Mouse (Mus musculus): ENCODE results near the gene Srm. TPM values are rescaled to one million over a fixed set of nuclear protein-coding genes. Genes with fewer than 3 reads are reported as not detected.
A peak's percentile ranks its signal among the peaks of the same experiment; 100 is the strongest.

Gene Srm
- 165 and 166 TPM in 2 replicates for polyA plus RNA-seq (2015; fragmentation: Nextera tagmentation; extraction: Ambion mirVana)

GRCm38 (mm10) chr4:148591171-148591630 lies at the start of gene Srm:
Gene Srm, plus strand, starts transcription at chr4:148591503.
- H3K27me3 ChIP-seq (ENCODE audit: control insufficient read depth, insufficient read depth, low read length) = no peaks in the 10 kb centered on the region
- ATAC-seq (ENCODE audit: insufficient read depth, low FRiP score) = peak; percentile 99
- H3K4me1 ChIP-seq (ENCODE audit: control insufficient read depth, insufficient read depth, low read length) = peaks cover 10% of the 10 kb centered on the region; the same call in 1 of the 2 replicates
- peak within 1 kb of the TSS; percentile 92 for H3K4me2 ChIP-seq (ENCODE audit: low read depth, low read length)
- under 1% methylated on average over 50 of the region's 50 CpGs for WGBS
- H3K9ac ChIP-seq (ENCODE audit: low read length) = peak within 1 kb of the TSS; percentile 90
- H3K4me3 ChIP-seq (replicated peaks; ENCODE audit: low read length) = peak within 1 kb of the TSS; percentile 94
- H3K27ac ChIP-seq (ENCODE audit: low read length) = peak within 1 kb of the TSS; percentile 72
- H3K36me3 ChIP-seq (ENCODE audit: control insufficient read depth, insufficient read depth, low read length) = peaks cover 21% of the 10 kb centered on the region
- H3K9me3 ChIP-seq (replicated peaks; ENCODE audit: control insufficient read depth, low read length) = no peaks in the 10 kb centered on the region

- no peaks in the 10 kb centered on the region for H3K4me1 ChIP-seq (ENCODE audit: control insufficient read depth, insufficient read depth, low read length)
- WGBS = 77% methylated on average over 4 of the region's 4 CpGs
- H3K27ac ChIP-seq (ENCODE audit: low read length) = no peak overlapping the region
- H3K9me3 ChIP-seq (replicated peaks; ENCODE audit: control insufficient read depth, low read length) = no peaks in the 10 kb centered on the region
- H3K4me2 ChIP-seq (ENCODE audit: low read depth, low read length) = no peak overlapping the region
- no peak for ATAC-seq (ENCODE audit: insufficient read depth, low FRiP score)
- H3K4me3 ChIP-seq (replicated peaks; ENCODE audit: low read length) = no peak overlapping the region
- H3K36me3 ChIP-seq (ENCODE audit: control insufficient read depth, insufficient read depth, low read length) = peaks cover 27% of the 10 kb centered on the region
- no peaks in the 10 kb centered on the region for H3K27me3 ChIP-seq (ENCODE audit: control insufficient read depth, insufficient read depth, low read length)
- no peak overlapping the region for H3K9ac ChIP-seq (ENCODE audit: low read length)
Measured at GRCm38 (mm10) chr4:148549106-148549505, 42.2 kb upstream of the Srm start.

GRCm38 (mm10) chr4:148557766-148558165 lies 33.5 kb upstream of the Srm start:
- H3K4me2 ChIP-seq (ENCODE audit: low read depth, low read length) = peak overlapping the region; percentile 76
- H3K27ac ChIP-seq (ENCODE audit: low read length) = peak overlapping the region; percentile 84
- 29% methylated on average over 6 of the region's 6 CpGs for WGBS
- peaks cover 13% of the 10 kb centered on the region; the same call in 1 of the 2 replicates for H3K36me3 ChIP-seq (ENCODE audit: control insufficient read depth, insufficient read depth, low read length)
- H3K27me3 ChIP-seq (ENCODE audit: control insufficient read depth, insufficient read depth, low read length) = no peaks in the 10 kb centered on the region
- H3K4me1 ChIP-seq (ENCODE audit: control insufficient read depth, insufficient read depth, low read length) = peaks cover 6% of the 10 kb centered on the region
- H3K9ac ChIP-seq (ENCODE audit: low read length) = peak overlapping the region; percentile 87
- no peaks in the 10 kb centered on the region for H3K9me3 ChIP-seq (replicated peaks; ENCODE audit: control insufficient read depth, low read length)
- ATAC-seq (ENCODE audit: insufficient read depth, low FRiP score) = no peak
- peak overlapping the region; percentile 61 for H3K4me3 ChIP-seq (replicated peaks; ENCODE audit: low read length)

- peak within 1 kb of the TSS; percentile 87 for H3K9ac ChIP-seq (ENCODE audit: low read length)
- H3K4me1 ChIP-seq (ENCODE audit: control insufficient read depth, insufficient read depth, low read length) = peaks cover 6% of the 10 kb centered on the region
- peak within 1 kb of the TSS; percentile 61 for H3K4me3 ChIP-seq (replicated peaks; ENCODE audit: low read length)
- peak within 1 kb of the TSS; percentile 84 for H3K27ac ChIP-seq (ENCODE audit: low read length)
- no peaks in the 10 kb centered on the region for H3K9me3 ChIP-seq (replicated peaks; ENCODE audit: control insufficient read depth, low read length)
- peak within 1 kb of the TSS; percentile 76 for H3K4me2 ChIP-seq (ENCODE audit: low read depth, low read length)
- WGBS = under 1% methylated on average over 63 of the region's 63 CpGs
- H3K36me3 ChIP-seq (ENCODE audit: control insufficient read depth, insufficient read depth, low read length) = peaks cover 10% of the 10 kb centered on the region; the same call in 1 of the 2 replicates
- H3K27me3 ChIP-seq (ENCODE audit: control insufficient read depth, insufficient read depth, low read length) = no peaks in the 10 kb centered on the region
- peak; percentile 94 for ATAC-seq (ENCODE audit: insufficient read depth, low FRiP score)
Measured at GRCm38 (mm10) chr4:148558297-148559000, 32.9 kb upstream of the Srm start, which contains the start of gene Exosc10. Gene Exosc10, plus strand, starts transcription at chr4:148558429.

- no peak overlapping the region for H3K4me3 ChIP-seq (replicated peaks; ENCODE audit: low read length)
- no peak overlapping the region for H3K9ac ChIP-seq (ENCODE audit: low read length)
- peaks cover 6% of the 10 kb centered on the region for H3K4me1 ChIP-seq (ENCODE audit: control insufficient read depth, insufficient read depth, low read length)
- 90% methylated on average over 17 of the region's 17 CpGs for WGBS
- H3K4me2 ChIP-seq (ENCODE audit: low read depth, low read length) = no peak overlapping the region
- peaks cover 31% of the 10 kb centered on the region for H3K36me3 ChIP-seq (ENCODE audit: control insufficient read depth, insufficient read depth, low read length)
- no peak for ATAC-seq (ENCODE audit: insufficient read depth, low FRiP score)
- H3K9me3 ChIP-seq (replicated peaks; ENCODE audit: control insufficient read depth, low read length) = no peaks in the 10 kb centered on the region
- H3K27ac ChIP-seq (ENCODE audit: low read length) = no peak overlapping the region
- H3K27me3 ChIP-seq (ENCODE audit: control insufficient read depth, insufficient read depth, low read length) = no peaks in the 10 kb centered on the region
Measured at GRCm38 (mm10) chr4:148562676-148563075, 28.6 kb upstream of the Srm start.

GRCm38 (mm10) chr4:148563595-148563994 lies 27.7 kb upstream of the Srm start:
- Histone ChIP-seq H3K4me3 (replicated peaks; ENCODE audit: low read length) (no peak overlapping the region), H3K36me3 (ENCODE audit: control insufficient read depth, insufficient read depth, low read length) (peaks cover 41% of the 10 kb centered on the region), H3K27me3 (ENCODE audit: control insufficient read depth, insufficient read depth, low read length) (no peaks in the 10 kb centered on the region), H3K9me3 (replicated peaks; ENCODE audit: control insufficient read depth, low read length) (no peaks in the 10 kb centered on the region), H3K9ac (ENCODE audit: low read length) (no peak overlapping the region), H3K27ac (ENCODE audit: low read length) (peak overlapping the region; percentile 55; the same call in 1 of the 2 replicates), H3K4me2 (ENCODE audit: low read depth, low read length) (no peak overlapping the region), H3K4me1 (ENCODE audit: control insufficient read depth, insufficient read depth, low read length) (peaks cover 6% of the 10 kb centered on the region)
- ATAC-seq (ENCODE audit: insufficient read depth, low FRiP score) = peak; percentile 52; the same call in 1 of the 2 replicates
- 84% methylated on average over 12 of the region's 12 CpGs for WGBS

- H3K4me2 ChIP-seq (ENCODE audit: low read depth, low read length) = no peak overlapping the region
- H3K36me3 ChIP-seq (ENCODE audit: control insufficient read depth, insufficient read depth, low read length) = peaks cover 65% of the 10 kb centered on the region
- no peaks in the 10 kb centered on the region for H3K27me3 ChIP-seq (ENCODE audit: control insufficient read depth, insufficient read depth, low read length)
- no peak overlapping the region for H3K9ac ChIP-seq (ENCODE audit: low read length)
- no peak overlapping the region for H3K27ac ChIP-seq (ENCODE audit: low read length)
- 87% methylated on average over 10 of the region's 10 CpGs for WGBS
- no peaks in the 10 kb centered on the region for H3K4me1 ChIP-seq (ENCODE audit: control insufficient read depth, insufficient read depth, low read length)
- H3K9me3 ChIP-seq (replicated peaks; ENCODE audit: control insufficient read depth, low read length) = no peaks in the 10 kb centered on the region
- ATAC-seq (ENCODE audit: insufficient read depth, low FRiP score) = no peak
- no peak overlapping the region for H3K4me3 ChIP-seq (replicated peaks; ENCODE audit: low read length)
Measured at GRCm38 (mm10) chr4:148570138-148570537, 21.2 kb upstream of the Srm start.

- H3K9ac ChIP-seq (ENCODE audit: low read length) = no peak overlapping the region
- ATAC-seq (ENCODE audit: insufficient read depth, low FRiP score) = no peak
- no peak overlapping the region for H3K4me3 ChIP-seq (replicated peaks; ENCODE audit: low read length)
- H3K27ac ChIP-seq (ENCODE audit: low read length) = no peak overlapping the region
- no peaks in the 10 kb centered on the region for H3K27me3 ChIP-seq (ENCODE audit: control insufficient read depth, insufficient read depth, low read length)
- 88% methylated on average over 9 of the region's 9 CpGs for WGBS
- no peak overlapping the region for H3K4me2 ChIP-seq (ENCODE audit: low read depth, low read length)
- no peaks in the 10 kb centered on the region for H3K4me1 ChIP-seq (ENCODE audit: control insufficient read depth, insufficient read depth, low read length)
- H3K36me3 ChIP-seq (ENCODE audit: control insufficient read depth, insufficient read depth, low read length) = peaks cover 64% of the 10 kb centered on the region
- H3K9me3 ChIP-seq (replicated peaks; ENCODE audit: control insufficient read depth, low read length) = no peaks in the 10 kb centered on the region
Measured at GRCm38 (mm10) chr4:148570693-148571295, 20.5 kb upstream of the Srm start.

GRCm38 (mm10) chr4:148573222-148573621 lies 18.1 kb upstream of the Srm start:
- H3K4me1 ChIP-seq (ENCODE audit: control insufficient read depth, insufficient read depth, low read length) = no peaks in the 10 kb centered on the region
- H3K27me3 ChIP-seq (ENCODE audit: control insufficient read depth, insufficient read depth, low read length) = no peaks in the 10 kb centered on the region
- H3K27ac ChIP-seq (ENCODE audit: low read length) = no peak overlapping the region
- peaks cover 61% of the 10 kb centered on the region for H3K36me3 ChIP-seq (ENCODE audit: control insufficient read depth, insufficient read depth, low read length)
- no peak for ATAC-seq (ENCODE audit: insufficient read depth, low FRiP score)
- H3K4me2 ChIP-seq (ENCODE audit: low read depth, low read length) = no peak overlapping the region
- H3K9me3 ChIP-seq (replicated peaks; ENCODE audit: control insufficient read depth, low read length) = no peaks in the 10 kb centered on the region
- WGBS = 86% methylated on average over 7 of the region's 7 CpGs
- H3K9ac ChIP-seq (ENCODE audit: low read length) = no peak overlapping the region
- no peak overlapping the region for H3K4me3 ChIP-seq (replicated peaks; ENCODE audit: low read length)
